Mouse (Mus musculus) MEL (cell line): Measurements from ENCODE around the gene Olfr961. TPM values are rescaled to one million over a fixed set of nuclear protein-coding genes. Genes with fewer than 3 reads are reported as not detected.

Experiments used
- DNase-seq: peaks from one replicate; pipeline ENCODE4 v3.0.0; 2011; ENCODE audit warnings: low read depth, low spot score
- H3K27ac ChIP-seq: 2 replicates; pipeline ENCODE4 v1.5.1; 2012; ENCODE audit warnings: low read depth, mild to moderate bottlenecking, control low read depth, low read length, moderate library complexity; ENCODE audit not compliant: control insufficient read depth
- H3K27me3 ChIP-seq, 2 experiments: fragments of 150-350 bp in 1 of 2; sonication (generic) in 1 of 2; 2 replicates each; pipeline ENCODE4 v1.6.1; 2012; ENCODE audit warnings: low read length in 2 of 2, mild to moderate bottlenecking in 2 of 2, improper control_type of control experiment in 1 of 2, moderate library complexity in 1 of 2; ENCODE audit not compliant: insufficient read depth in 2 of 2, control insufficient read depth in 1 of 2
- H3K36me3 ChIP-seq, 2 experiments: 2 replicates each; pipeline ENCODE4 v1.6.1; 2012 to 2014; ENCODE audit warnings: low read length in 2 of 2, improper control_type of control experiment in 1 of 2, inconsistent platforms in 1 of 2, mild to moderate bottlenecking in 1 of 2; ENCODE audit not compliant: insufficient read depth in 2 of 2, control insufficient read depth in 1 of 2
- H3K4me1 ChIP-seq, 2 experiments: fragments of 150-350 bp in 1 of 2; sonication (generic) in 1 of 2; 2 replicates each; pipeline ENCODE4 v1.6.1; 2012; ENCODE audit warnings: low read length in 2 of 2, improper control_type of control experiment in 1 of 2, mild to moderate bottlenecking in 1 of 2; ENCODE audit not compliant: insufficient read depth in 2 of 2, control insufficient read depth in 1 of 2
- H3K4me3 ChIP-seq, 2 experiments: fragments of 150-350 bp in 1 of 2; sonication (generic) in 1 of 2; 2 replicates each; pipeline ENCODE4 v1.5.1; 2012; ENCODE audit warnings: low read depth in 2 of 2, low read length in 2 of 2, mild to moderate bottlenecking in 2 of 2, moderate library complexity in 2 of 2, control low read depth in 1 of 2, improper control_type of control experiment in 1 of 2; ENCODE audit not compliant: control insufficient read depth in 1 of 2, insufficient read depth in 1 of 2
- H3K79me2 ChIP-seq: 2 replicates; pipeline ENCODE4 v1.6.1; 2012; ENCODE audit warnings: mild to moderate bottlenecking, low read length, moderate library complexity; ENCODE audit not compliant: control insufficient read depth, poor library complexity, insufficient read depth
- H3K9ac ChIP-seq: 2 replicates; pipeline ENCODE4 v1.6.1; 2012; ENCODE audit warnings: low read depth, mild to moderate bottlenecking, control low read depth, low read length, moderate library complexity; ENCODE audit not compliant: control insufficient read depth, poor library complexity, severe bottlenecking
- H3K9me3 ChIP-seq: fragments of 150-350 bp; sonication (generic); replicated peaks from 2 replicates; pipeline ENCODE4 v1.6.1; 2012; ENCODE audit warnings: mild to moderate bottlenecking, low read length, improper control_type of control experiment, moderate library complexity; ENCODE audit not compliant: insufficient read depth
- CHD1 ChIP-seq: IDR thresholded peaks from 2 replicates; pipeline ENCODE4 v1.6.1; 2012; ENCODE audit warnings: low read depth, mild to moderate bottlenecking, inconsistent platforms, low read length, improper control_type of control experiment
- CHD2 ChIP-seq: IDR thresholded peaks from 2 replicates; pipeline ENCODE4 v1.6.1; 2011; ENCODE audit warnings: low read length, improper control_type of control experiment
- CTCF ChIP-seq, 3 experiments: IDR thresholded peaks in 2 of 3; conservative IDR thresholded peaks in 1 of 3; 2 replicates each; pipeline ENCODE4 v1.5.1; 2011 to 2012; ENCODE audit warnings: low read length in 3 of 3, low read depth in 2 of 3, mild to moderate bottlenecking in 2 of 3, improper control_type of control experiment in 1 of 3, inconsistent platforms in 1 of 3, mixed read lengths in 1 of 3, moderate library complexity in 1 of 3; ENCODE audit not compliant: control insufficient read depth in 1 of 3, insufficient read depth in 1 of 3, poor library complexity in 1 of 3, severe bottlenecking in 1 of 3
- E2F4 ChIP-seq: IDR thresholded peaks from 2 replicates; pipeline ENCODE4 v1.6.1; 2011; ENCODE audit warnings: low read depth, low read length, improper control_type of control experiment, borderline replicate concordance
- EP300 ChIP-seq, 2 experiments: IDR thresholded peaks; 2 replicates each; pipeline ENCODE4 v1.6.1; 2011; ENCODE audit warnings: improper control_type of control experiment in 2 of 2, low read length in 2 of 2, low read depth in 1 of 2, mild to moderate bottlenecking in 1 of 2
- ETS1 ChIP-seq: IDR thresholded peaks from 2 replicates; pipeline ENCODE4 v1.6.1; 2012; ENCODE audit warnings: low read depth, mild to moderate bottlenecking, inconsistent platforms, low read length, improper control_type of control experiment, moderate library complexity
- GABPA ChIP-seq: IDR thresholded peaks from 2 replicates; pipeline ENCODE4 v1.6.1; 2012; ENCODE audit warnings: low read depth, mild to moderate bottlenecking, inconsistent platforms, low read length, improper control_type of control experiment, moderate library complexity
- GATA1 ChIP-seq: IDR thresholded peaks from 2 replicates; pipeline ENCODE4 v1.6.1; 2011; ENCODE audit warnings: low read depth, low read length, improper control_type of control experiment
- KAT2A ChIP-seq: conservative IDR thresholded peaks from 2 replicates; pipeline ENCODE4 v1.6.1; 2012; ENCODE audit warnings: low read depth, low read length, improper control_type of control experiment, inconsistent platforms
- MAFK ChIP-seq: IDR thresholded peaks from 2 replicates; pipeline ENCODE4 v1.6.1; 2011; ENCODE audit warnings: low read depth, mild to moderate bottlenecking, low read length, improper control_type of control experiment, borderline replicate concordance
- MAX ChIP-seq: IDR thresholded peaks from 2 replicates; pipeline ENCODE4 v1.6.1; 2011; ENCODE audit warnings: low read length, improper control_type of control experiment
- MEF2A ChIP-seq: IDR thresholded peaks from 2 replicates; pipeline ENCODE4 v1.6.1; 2014; ENCODE audit warnings: low read depth, mild to moderate bottlenecking, inconsistent platforms, low read length, improper control_type of control experiment; ENCODE audit not compliant: poor library complexity, insufficient replicate concordance, severe bottlenecking; ENCODE audit errors: extremely low read depth
- MXI1 ChIP-seq: IDR thresholded peaks from 2 replicates; pipeline ENCODE4 v1.6.1; 2011; ENCODE audit warnings: mild to moderate bottlenecking, low read depth, low read length, improper control_type of control experiment
- MYB ChIP-seq: IDR thresholded peaks from 2 replicates; pipeline ENCODE4 v1.6.1; 2011; ENCODE audit warnings: mild to moderate bottlenecking, low read depth, low read length, improper control_type of control experiment
- NELFE ChIP-seq: IDR thresholded peaks from 2 replicates; pipeline ENCODE4 v1.6.1; 2011; ENCODE audit warnings: low read depth, low read length, improper control_type of control experiment
- NRF1 ChIP-seq: IDR thresholded peaks from 2 replicates; pipeline ENCODE4 v1.6.1; 2014; ENCODE audit warnings: low read depth, mild to moderate bottlenecking, inconsistent platforms, low read length, improper control_type of control experiment, moderate library complexity; ENCODE audit not compliant: poor library complexity, insufficient read depth, severe bottlenecking
- POLR2A ChIP-seq, 2 experiments: IDR thresholded peaks; 2 replicates each; pipeline ENCODE4 v1.6.1; 2011 to 2012; ENCODE audit warnings: low read length in 2 of 2, mild to moderate bottlenecking in 2 of 2, control low read depth in 1 of 2, improper control_type of control experiment in 1 of 2, low read depth in 1 of 2, moderate library complexity in 1 of 2; ENCODE audit not compliant: control insufficient read depth in 1 of 2, insufficient read depth in 1 of 2, poor library complexity in 1 of 2
- POLR2AphosphoS2 ChIP-seq: IDR thresholded peaks from 2 replicates; pipeline ENCODE4 v1.6.1; 2011; ENCODE audit warnings: low read length, improper control_type of control experiment
- POLR2AphosphoS5 ChIP-seq: IDR thresholded peaks from 2 replicates; pipeline ENCODE4 v1.6.1; 2012; ENCODE audit warnings: low read depth, borderline replicate concordance, mild to moderate bottlenecking, inconsistent platforms, low read length, moderate library complexity, mixed read lengths
- RCOR1 ChIP-seq: IDR thresholded peaks from 2 replicates; pipeline ENCODE4 v1.6.1; 2012; ENCODE audit warnings: low read depth, mild to moderate bottlenecking, inconsistent platforms, low read length, improper control_type of control experiment
- SMC3 ChIP-seq: IDR thresholded peaks from 2 replicates; pipeline ENCODE4 v1.6.1; 2011; ENCODE audit warnings: low read depth, low read length, improper control_type of control experiment
- TAL1 ChIP-seq: IDR thresholded peaks from 2 replicates; pipeline ENCODE4 v1.6.1; 2012; ENCODE audit warnings: mild to moderate bottlenecking, inconsistent platforms, low read length, moderate library complexity, mixed read lengths
- TBP ChIP-seq: IDR thresholded peaks from 2 replicates; pipeline ENCODE4 v1.8.0; 2011; ENCODE audit warnings: low read depth, low read length, improper control_type of control experiment
- TCF12 ChIP-seq: IDR thresholded peaks from 2 replicates; pipeline ENCODE4 v1.6.1; 2014; ENCODE audit warnings: low read depth, mild to moderate bottlenecking, inconsistent platforms, low read length, improper control_type of control experiment, moderate library complexity
- USF1 ChIP-seq: IDR thresholded peaks from 2 replicates; pipeline ENCODE4 v1.6.1; 2014; ENCODE audit warnings: low read depth, mild to moderate bottlenecking, inconsistent platforms, low read length, improper control_type of control experiment, moderate library complexity
- ZC3H11A ChIP-seq: IDR thresholded peaks from 2 replicates; pipeline ENCODE4 v1.6.1; 2012; ENCODE audit warnings: low read depth, mild to moderate bottlenecking, inconsistent platforms, low read length, improper control_type of control experiment
- ZMIZ1 ChIP-seq: IDR thresholded peaks from 2 replicates; pipeline ENCODE4 v1.6.1; 2012; ENCODE audit warnings: low read depth, mild to moderate bottlenecking, inconsistent platforms, low read length, improper control_type of control experiment, moderate library complexity
- ZNF384 ChIP-seq: IDR thresholded peaks from 2 replicates; pipeline ENCODE4 v1.6.1; 2012; ENCODE audit warnings: low read depth, mild to moderate bottlenecking, inconsistent platforms, low read length, improper control_type of control experiment
- polyA plus RNA-seq, 2 experiments: library from polyadenylated mRNA; stranded (reverse) in 1 of 2; unstranded in 1 of 2; fragments of >175 nt in 1 of 2; fragments of >200 nt in 1 of 2; gene quantifications; 2 replicates each; pipeline versions ENCODE4 v1.2.1 to v1.2.4; 2012; ENCODE audit warnings: low replicate concordance in 2 of 2, low read depth in 1 of 2; ENCODE audit not compliant: insufficient read length in 2 of 2, insufficient read depth in 1 of 2, missing spikeins in 1 of 2
- total RNA-seq: library from RNA; depleted of rRNA; stranded (reverse); fragments of 300-350 nt; gene quantifications from 2 replicates; pipeline ENCODE4 v1.2.3, GENCODE M21; 2012

Gene Olfr961
- total and polyA plus RNA-seq, 3 experiments = not detected

DNA sequence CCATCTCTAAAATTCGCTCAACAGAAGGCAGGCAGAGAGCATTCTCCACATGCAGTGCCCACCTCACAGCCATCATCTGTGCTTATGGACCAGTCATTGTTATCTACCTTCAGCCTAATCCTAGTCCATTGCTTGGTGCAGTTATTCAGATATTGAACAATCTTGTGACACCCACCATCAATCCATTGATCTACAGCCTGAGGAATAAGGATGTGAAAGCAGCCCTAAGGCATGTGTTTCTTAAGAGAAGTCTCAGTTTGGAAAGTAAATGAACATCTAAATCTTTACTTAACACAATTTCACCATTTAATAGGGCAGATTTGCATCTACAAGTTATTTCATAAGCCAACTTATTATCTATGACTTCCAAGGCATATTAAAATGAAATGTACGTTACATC lies 24.8 kb downstream of the Olfr961 start:
- TF ChIP-seq CTCF (IDR thresholded peaks at IDR 0.05 in 2 of 3, conservative IDR thresholded peaks at IDR 0.05 in 1 of 3; ENCODE audit: control insufficient read depth in 1 of 3, insufficient read depth in 1 of 3, low read depth in 2 of 3, low read length in 3 of 3, poor library complexity in 1 of 3, severe bottlenecking in 1 of 3) = no peak
- TF ChIP-seq TCF12 = no peak
- TF ChIP-seq GATA1 = no peak
- TF ChIP-seq USF1 = no peak
- TF ChIP-seq TAL1 = no peak
- no peak for TF ChIP-seq POLR2A (IDR thresholded peaks at IDR 0.05; ENCODE audit: control insufficient read depth in 1 of 2, insufficient read depth in 1 of 2, low read depth in 1 of 2, low read length in 2 of 2, poor library complexity in 1 of 2)
- TF ChIP-seq ZMIZ1 = no peak
- no peak for TF ChIP-seq MXI1
- TF ChIP-seq RCOR1 = no peak
- TF ChIP-seq POLR2AphosphoS5 = no peak
- Histone ChIP-seq H3K27me3 (no peaks in the 10 kb centered on the region), H3K36me3 (no peaks in the 10 kb centered on the region), H3K79me2 (no peaks in the 10 kb centered on the region), H3K9ac (no peak overlapping the region), H3K4me3 (no peak overlapping the region), H3K27ac (no peak overlapping the region), H3K9me3 (no peaks in the 10 kb centered on the region), H3K4me1 (no peaks in the 10 kb centered on the region)
- DNase-seq = no peak

GRCm38 (mm10) chr9:39674820-39675219 lies 29.9 kb downstream of the Olfr961 start:
- Histone ChIP-seq H3K36me3 (no peaks in the 10 kb centered on the region), H3K27ac (no peak overlapping the region)
- TF ChIP-seq RCOR1 = no peak
- no peak for TF ChIP-seq NELFE
- TF ChIP-seq MAX = no peak
- TF ChIP-seq NRF1 = no peak
- no peak for TF ChIP-seq MYB
- TF ChIP-seq ZMIZ1 = no peak
- no peak for TF ChIP-seq CHD1
- TF ChIP-seq MEF2A = no peak
- TF ChIP-seq, all 39 proteins: peak for 0
- DNase-seq = no peak
- Histone ChIP-seq H3K9ac (no peak overlapping the region), H3K9me3 (no peaks in the 10 kb centered on the region), H3K4me3 (no peak overlapping the region), H3K79me2 (no peaks in the 10 kb centered on the region), H3K4me1 (no peaks in the 10 kb centered on the region), H3K27me3 (no peaks in the 10 kb centered on the region)

- Histone ChIP-seq H3K27me3 (no peaks in the 10 kb centered on the region), H3K36me3 (no peaks in the 10 kb centered on the region), H3K9ac (no peak overlapping the region), H3K4me3 (no peak overlapping the region), H3K79me2 (no peaks in the 10 kb centered on the region), H3K4me1 (no peaks in the 10 kb centered on the region), H3K27ac (no peak overlapping the region), H3K9me3 (no peaks in the 10 kb centered on the region)
- no peak for DNase-seq
- TF ChIP-seq MAX (no peak), ZC3H11A (no peak), TBP (no peak), GABPA (no peak), ETS1 (no peak), KAT2A (no peak), SMC3 (no peak), CHD2 (no peak), MAFK (no peak), POLR2A (IDR thresholded peaks at IDR 0.05; ENCODE audit: control insufficient read depth in 1 of 2, insufficient read depth in 1 of 2, low read depth in 1 of 2, low read length in 2 of 2, poor library complexity in 1 of 2) (no peak), USF1 (no peak), EP300 (IDR thresholded peaks at IDR 0.05; ENCODE audit: low read depth in 1 of 2, low read length in 2 of 2) (no peak), MXI1 (no peak), E2F4 (no peak), POLR2AphosphoS2 (no peak), NRF1 (no peak), ZNF384 (no peak)
Observed at GRCm38 (mm10) chr9:39678557-39678956, 33.7 kb downstream of the Olfr961 start.
